Mouse (Mus musculus): ENCODE data around the gene Ntrk3. TPM values are rescaled to one million over a fixed set of nuclear protein-coding genes. Genes with fewer than 3 reads are reported as not detected.

Gene Ntrk3
- polyA plus RNA-seq, 1 experiment from 2014 or later: 0.52 TPM

- ATAC-seq (ENCODE audit: low read depth): no peak
- 36% methylated on average over 2 of the region's 2 CpGs for WGBS (ENCODE audit: insufficient replicate concordance)
- H3K36me3 ChIP-seq (ENCODE audit: control insufficient read depth, insufficient read depth): no peaks in the 10 kb centered on the region
- H3K9me3 ChIP-seq (replicated peaks; ENCODE audit: control insufficient read depth, low read length): no peaks in the 10 kb centered on the region
- no peak overlapping the region for H3K4me3 ChIP-seq (ENCODE audit: low read depth, low read length)
- no peak overlapping the region for H3K4me2 ChIP-seq (ENCODE audit: low read depth, low read length)
- H3K4me1 ChIP-seq (ENCODE audit: control insufficient read depth, low read depth, low read length): no peaks in the 10 kb centered on the region
- H3K27ac ChIP-seq (ENCODE audit: low read length): no peak overlapping the region
- no peaks in the 10 kb centered on the region for H3K27me3 ChIP-seq (ENCODE audit: control insufficient read depth, insufficient read depth, low read depth, low read length)
- H3K9ac ChIP-seq (ENCODE audit: low read depth, low read length): no peak overlapping the region
These were observed 289.0 kb downstream of the Ntrk3 start for GRCm38 (mm10) chr7:78448841-78449240.

GRCm38 (mm10) chr7:78443373-78444036, 294.3 kb downstream of the Ntrk3 start:
- Histone ChIP-seq H3K4me1 (ENCODE audit: control insufficient read depth, low read depth, low read length) (no peaks in the 10 kb centered on the region), H3K4me2 (ENCODE audit: low read depth, low read length) (no peak overlapping the region), H3K9me3 (replicated peaks; ENCODE audit: control insufficient read depth, low read length) (no peaks in the 10 kb centered on the region), H3K9ac (ENCODE audit: low read depth, low read length) (no peak overlapping the region), H3K27ac (ENCODE audit: low read length) (no peak overlapping the region), H3K27me3 (ENCODE audit: control insufficient read depth, insufficient read depth, low read depth, low read length) (no peaks in the 10 kb centered on the region), H3K4me3 (ENCODE audit: low read depth, low read length) (no peak overlapping the region), H3K36me3 (ENCODE audit: control insufficient read depth, insufficient read depth) (no peaks in the 10 kb centered on the region)
- 51% methylated on average over 5 of the region's 5 CpGs for WGBS (ENCODE audit: insufficient replicate concordance)
- no peak for ATAC-seq (ENCODE audit: low read depth)

DNA sequence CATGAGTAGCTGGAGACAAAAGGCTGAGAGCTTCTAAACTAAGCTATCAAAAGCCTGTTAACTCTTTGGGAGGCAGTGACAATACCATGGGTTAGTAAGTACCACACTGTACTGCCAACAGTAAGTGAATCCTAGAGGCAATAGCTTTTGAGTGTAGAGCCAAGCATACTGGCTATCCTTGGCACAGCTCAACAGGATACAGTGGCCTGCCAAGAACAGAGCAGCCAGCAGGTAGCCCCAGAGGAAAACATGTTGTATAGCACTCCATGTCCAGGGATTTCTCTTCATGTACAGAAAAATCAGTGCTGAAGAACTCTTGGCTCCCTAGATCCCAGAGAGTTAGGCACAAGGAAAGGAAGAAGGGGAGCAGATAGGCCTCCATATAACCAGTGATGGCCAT, 296.1 kb downstream of the Ntrk3 start:
- Histone ChIP-seq H3K4me3 (ENCODE audit: low read depth, low read length) (no peak overlapping the region), H3K4me2 (ENCODE audit: low read depth, low read length) (no peak overlapping the region), H3K9ac (ENCODE audit: low read depth, low read length) (no peak overlapping the region), H3K36me3 (ENCODE audit: control insufficient read depth, insufficient read depth) (no peaks in the 10 kb centered on the region), H3K27me3 (ENCODE audit: control insufficient read depth, insufficient read depth, low read depth, low read length) (no peaks in the 10 kb centered on the region), H3K27ac (ENCODE audit: low read length) (no peak overlapping the region), H3K9me3 (replicated peaks; ENCODE audit: control insufficient read depth, low read length) (no peaks in the 10 kb centered on the region), H3K4me1 (ENCODE audit: control insufficient read depth, low read depth, low read length) (no peaks in the 10 kb centered on the region)
- ATAC-seq (ENCODE audit: low read depth): no peak

- ATAC-seq (ENCODE audit: low read depth): no peak
- Histone ChIP-seq H3K9ac (ENCODE audit: low read depth, low read length) (no peak overlapping the region), H3K27ac (ENCODE audit: low read length) (no peak overlapping the region), H3K4me3 (ENCODE audit: low read depth, low read length) (no peak overlapping the region), H3K4me1 (ENCODE audit: control insufficient read depth, low read depth, low read length) (no peaks in the 10 kb centered on the region), H3K36me3 (ENCODE audit: control insufficient read depth, insufficient read depth) (no peaks in the 10 kb centered on the region), H3K4me2 (ENCODE audit: low read depth, low read length) (no peak overlapping the region), H3K27me3 (ENCODE audit: control insufficient read depth, insufficient read depth, low read depth, low read length) (no peaks in the 10 kb centered on the region), H3K9me3 (replicated peaks; ENCODE audit: control insufficient read depth, low read length) (no peaks in the 10 kb centered on the region)
- 38% methylated on average over 3 of the region's 3 CpGs for WGBS (ENCODE audit: insufficient replicate concordance)
These were observed 296.9 kb downstream of the Ntrk3 start for GRCm38 (mm10) chr7:78440896-78441295.

GRCm38 (mm10) chr7:78440476-78440875, 297.3 kb downstream of the Ntrk3 start:
- Histone ChIP-seq H3K27me3 (ENCODE audit: control insufficient read depth, insufficient read depth, low read depth, low read length) (no peaks in the 10 kb centered on the region), H3K4me1 (ENCODE audit: control insufficient read depth, low read depth, low read length) (no peaks in the 10 kb centered on the region), H3K9ac (ENCODE audit: low read depth, low read length) (no peak overlapping the region), H3K4me2 (ENCODE audit: low read depth, low read length) (no peak overlapping the region), H3K9me3 (replicated peaks; ENCODE audit: control insufficient read depth, low read length) (no peaks in the 10 kb centered on the region), H3K27ac (ENCODE audit: low read length) (no peak overlapping the region), H3K36me3 (ENCODE audit: control insufficient read depth, insufficient read depth) (no peaks in the 10 kb centered on the region), H3K4me3 (ENCODE audit: low read depth, low read length) (no peak overlapping the region)
- ATAC-seq (ENCODE audit: low read depth): no peak
- 74% methylated on average over 6 of the region's 6 CpGs for WGBS (ENCODE audit: insufficient replicate concordance)

GRCm38 (mm10) chr7:78439361-78440120, 298.3 kb downstream of the Ntrk3 start:
- H3K4me1 ChIP-seq (ENCODE audit: control insufficient read depth, low read depth, low read length): no peaks in the 10 kb centered on the region
- no peak for ATAC-seq (ENCODE audit: low read depth)

DNA sequence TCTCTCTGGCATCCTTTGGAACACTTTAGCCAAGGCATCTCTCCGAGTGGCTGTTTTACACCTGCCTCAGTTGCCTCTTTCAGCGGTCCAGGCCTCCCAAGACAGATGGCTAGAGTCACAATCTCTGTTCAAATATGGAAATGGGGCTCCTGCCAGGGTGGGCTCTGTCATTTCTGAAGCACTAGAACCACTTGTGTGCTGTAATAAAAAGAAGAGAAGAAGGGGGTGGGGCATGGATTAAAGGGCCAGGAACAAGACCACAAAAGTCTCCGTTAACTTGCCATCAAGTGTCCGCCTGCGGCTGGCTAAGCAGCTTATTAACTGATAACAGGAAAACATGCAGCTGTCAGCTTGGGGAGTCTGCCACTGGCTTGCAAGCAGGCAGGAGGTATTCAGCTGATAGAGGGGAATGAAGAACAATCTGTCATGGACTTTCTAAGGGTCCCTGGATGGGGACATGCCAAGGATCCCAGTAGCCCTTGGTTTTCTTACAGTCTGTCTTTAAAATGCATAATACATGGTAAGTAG, 304.1 kb downstream of the Ntrk3 start:
- Histone ChIP-seq H3K9ac (ENCODE audit: low read depth, low read length) (no peak overlapping the region), H3K4me3 (ENCODE audit: low read depth, low read length) (no peak overlapping the region), H3K27me3 (ENCODE audit: control insufficient read depth, insufficient read depth, low read depth, low read length) (no peaks in the 10 kb centered on the region), H3K27ac (ENCODE audit: low read length) (no peak overlapping the region), H3K36me3 (ENCODE audit: control insufficient read depth, insufficient read depth) (no peaks in the 10 kb centered on the region), H3K4me1 (ENCODE audit: control insufficient read depth, low read depth, low read length) (no peaks in the 10 kb centered on the region), H3K9me3 (replicated peaks; ENCODE audit: control insufficient read depth, low read length) (no peaks in the 10 kb centered on the region), H3K4me2 (ENCODE audit: low read depth, low read length) (no peak overlapping the region)
- 55% methylated on average over 5 of the region's 5 CpGs for WGBS (ENCODE audit: insufficient replicate concordance)
- no peak for ATAC-seq (ENCODE audit: low read depth)

More at GRCm38 (mm10) chr7:78439361-78440120, 298.3 kb downstream of the Ntrk3 start:
- Histone ChIP-seq H3K9me3 (replicated peaks; ENCODE audit: control insufficient read depth, low read length) (no peaks in the 10 kb centered on the region), H3K27me3 (ENCODE audit: control insufficient read depth, insufficient read depth, low read depth, low read length) (no peaks in the 10 kb centered on the region), H3K9ac (ENCODE audit: low read depth, low read length) (no peak overlapping the region), H3K4me2 (ENCODE audit: low read depth, low read length) (no peak overlapping the region), H3K27ac (ENCODE audit: low read length) (no peak overlapping the region), H3K4me3 (ENCODE audit: low read depth, low read length) (no peak overlapping the region), H3K36me3 (ENCODE audit: control insufficient read depth, insufficient read depth) (no peaks in the 10 kb centered on the region)
- WGBS (ENCODE audit: insufficient replicate concordance): 57% methylated on average over 9 of the region's 9 CpGs

DNA sequence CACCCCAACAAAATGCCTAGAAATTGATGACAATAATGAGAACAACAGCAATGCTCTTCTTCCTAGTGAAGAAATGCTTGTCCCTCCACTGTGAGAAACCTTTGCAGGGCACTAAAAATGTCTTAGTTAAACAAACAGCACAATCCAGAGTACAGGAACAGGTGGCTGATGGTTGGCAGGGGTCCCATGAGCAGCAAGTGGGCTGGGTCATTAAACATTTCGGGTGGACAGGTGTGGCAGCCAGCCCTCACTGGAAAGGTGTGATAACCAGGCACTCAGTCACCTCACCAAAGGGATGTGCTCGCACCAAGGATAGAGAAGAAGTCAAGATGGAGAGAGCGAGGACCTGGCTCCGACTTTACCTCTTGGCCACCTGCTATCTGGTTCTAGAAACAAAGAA, 306.2 kb downstream of the Ntrk3 start:
- H3K4me3 ChIP-seq (ENCODE audit: low read depth, low read length): no peak overlapping the region
- 60% methylated on average over 4 of the region's 4 CpGs for WGBS (ENCODE audit: insufficient replicate concordance)
- H3K4me2 ChIP-seq (ENCODE audit: low read depth, low read length): no peak overlapping the region
- H3K27ac ChIP-seq (ENCODE audit: low read length): no peak overlapping the region
- H3K4me1 ChIP-seq (ENCODE audit: control insufficient read depth, low read depth, low read length): no peaks in the 10 kb centered on the region
- no peak overlapping the region for H3K9ac ChIP-seq (ENCODE audit: low read depth, low read length)
- no peak for ATAC-seq (ENCODE audit: low read depth)
- no peaks in the 10 kb centered on the region for H3K36me3 ChIP-seq (ENCODE audit: control insufficient read depth, insufficient read depth)
- no peaks in the 10 kb centered on the region for H3K9me3 ChIP-seq (replicated peaks; ENCODE audit: control insufficient read depth, low read length)
- no peaks in the 10 kb centered on the region for H3K27me3 ChIP-seq (ENCODE audit: control insufficient read depth, insufficient read depth, low read depth, low read length)

- no peak overlapping the region for H3K27ac ChIP-seq (ENCODE audit: low read length)
- H3K27me3 ChIP-seq (ENCODE audit: control insufficient read depth, insufficient read depth, low read depth, low read length): no peaks in the 10 kb centered on the region
- ATAC-seq (ENCODE audit: low read depth): no peak
- no peaks in the 10 kb centered on the region for H3K36me3 ChIP-seq (ENCODE audit: control insufficient read depth, insufficient read depth)
- no peak overlapping the region for H3K9ac ChIP-seq (ENCODE audit: low read depth, low read length)
- 20% methylated on average over 2 of the region's 2 CpGs for WGBS (ENCODE audit: insufficient replicate concordance)
- H3K4me3 ChIP-seq (ENCODE audit: low read depth, low read length): no peak overlapping the region
- no peak overlapping the region for H3K4me2 ChIP-seq (ENCODE audit: low read depth, low read length)
- no peaks in the 10 kb centered on the region for H3K9me3 ChIP-seq (replicated peaks; ENCODE audit: control insufficient read depth, low read length)
- H3K4me1 ChIP-seq (ENCODE audit: control insufficient read depth, low read depth, low read length): no peaks in the 10 kb centered on the region
These were observed 325.6 kb downstream of the Ntrk3 start for GRCm38 (mm10) chr7:78412172-78412571.

Measured in liver, embryonic 16.5 days (tissue).